Mouse (Mus musculus): Measurements from ENCODE around the gene Best3. TPM values are rescaled to one million over a fixed set of nuclear protein-coding genes. Genes with fewer than 3 reads are reported as not detected.
"Not testable (repeated sequence)": the region's sequence is repeated elsewhere in the genome, so short reads cannot be mapped to it uniquely, and the experiment has no call there.

Best3 gene
- polyA plus RNA-seq, 1 experiment from 2014 or later: 1.0 TPM

DNA sequence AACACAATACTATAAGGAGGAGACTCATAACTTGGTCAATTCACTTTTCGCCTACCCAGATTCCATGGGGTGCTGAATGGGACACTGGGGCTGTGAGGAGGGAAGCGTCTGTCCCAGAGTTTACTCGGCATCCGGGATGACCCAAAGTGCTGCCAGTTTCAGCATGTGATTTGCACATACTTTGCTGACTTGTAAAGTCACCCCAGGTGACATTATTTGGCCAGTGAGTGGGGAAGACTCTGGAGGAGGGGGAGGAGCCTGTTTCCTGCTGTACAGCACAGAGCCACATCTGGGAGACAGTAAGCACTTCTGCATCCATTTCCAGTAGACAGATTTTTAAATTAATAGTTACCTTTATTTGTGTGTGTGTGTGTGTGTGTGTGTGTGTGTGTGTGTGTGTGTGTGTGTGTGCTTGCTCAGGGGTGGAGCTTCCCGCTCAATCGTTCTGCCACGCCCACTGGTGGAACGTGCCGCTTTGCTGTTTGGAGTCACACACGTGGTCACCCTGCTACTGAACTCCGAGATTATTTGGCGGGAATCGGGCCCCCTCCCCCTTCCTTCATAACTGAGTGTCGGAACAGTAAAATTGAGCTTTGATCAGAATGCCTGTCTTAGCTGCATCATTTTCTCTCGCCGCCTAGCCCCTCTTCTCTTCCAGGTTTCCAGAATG is 57.5 kb downstream of the Best3 start:
- not testable (repeated sequence) for H3K27ac ChIP-seq; H3K9ac ChIP-seq; H3K9me3 ChIP-seq; H3K4me3 ChIP-seq; ATAC-seq (ENCODE audit: low FRiP score, low read depth); H3K27me3 ChIP-seq; H3K36me3 ChIP-seq
- Histone ChIP-seq H3K4me2 (replicated peaks) (peak overlapping the region; percentile 41), H3K4me1 (peaks cover 22% of the 10 kb centered on the region)
- WGBS: 38% methylated on average over 16 of the region's 16 CpGs

DNA sequence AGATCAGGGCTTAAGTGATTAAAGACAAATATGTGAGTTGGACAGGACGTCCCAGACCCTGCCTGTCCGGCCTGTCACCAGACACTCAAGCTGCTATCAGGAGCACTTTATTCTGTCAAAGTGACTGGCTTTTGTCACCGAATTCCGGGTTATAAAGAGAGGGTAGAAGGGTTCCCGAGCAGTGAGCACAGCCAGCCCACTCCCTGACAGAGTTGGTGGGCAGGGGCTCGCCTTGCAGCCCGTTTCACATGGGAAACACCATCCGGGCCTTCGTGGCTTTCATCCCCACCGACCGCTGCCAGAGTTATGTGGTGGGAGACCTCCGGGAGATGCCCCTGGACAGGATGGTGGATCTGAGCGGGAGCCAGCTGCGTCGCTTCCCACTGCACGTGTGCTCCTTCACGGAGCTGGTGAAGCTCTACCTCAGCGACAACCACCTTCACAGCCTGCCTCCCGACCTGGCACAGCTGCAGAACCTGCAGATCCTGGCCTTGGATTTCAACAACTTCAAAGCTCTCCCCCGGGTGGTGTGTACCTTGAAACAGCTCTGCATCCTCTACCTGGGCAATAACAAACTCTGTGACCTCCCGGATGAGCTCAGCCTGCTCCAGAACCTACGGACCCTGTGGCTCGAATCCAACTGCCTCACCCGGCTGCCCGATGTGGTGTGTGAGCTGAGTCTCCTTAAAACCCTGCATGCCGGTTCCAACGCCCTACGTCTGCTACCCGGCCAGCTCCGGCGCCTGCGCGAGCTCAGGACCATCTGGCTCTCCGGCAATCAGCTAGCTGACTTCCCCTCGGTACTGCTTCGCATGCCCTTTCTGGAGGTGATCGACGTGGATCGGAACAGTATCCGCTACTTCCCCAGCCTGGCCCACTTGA is 59.3 kb downstream of the Best3 start, which contains the start of gene Lrrc10:
Gene Lrrc10 (plus strand): TSS at position 167 of the 882 bp plus-strand sequence.
- WGBS: 30% methylated on average over 40 of the region's 40 CpGs
- Histone ChIP-seq H3K4me1 (peaks cover 27% of the 10 kb centered on the region), H3K36me3 (peaks cover 12% of the 10 kb centered on the region), H3K4me2 (replicated peaks) (peak within 1 kb of the TSS; percentile 57), H3K27me3 (peaks cover 3% of the 10 kb centered on the region; the same call in 1 of the 2 replicates), H3K4me3 (peak within 1 kb of the TSS; percentile 24), H3K9me3 (no peaks in the 10 kb centered on the region), H3K9ac (peak within 1 kb of the TSS; percentile 37; the same call in 1 of the 2 replicates), H3K27ac (no peak within 1 kb of the TSS)
- ATAC-seq (ENCODE audit: low FRiP score, low read depth): no peak; the same call in 1 of the 2 replicates

DNA sequence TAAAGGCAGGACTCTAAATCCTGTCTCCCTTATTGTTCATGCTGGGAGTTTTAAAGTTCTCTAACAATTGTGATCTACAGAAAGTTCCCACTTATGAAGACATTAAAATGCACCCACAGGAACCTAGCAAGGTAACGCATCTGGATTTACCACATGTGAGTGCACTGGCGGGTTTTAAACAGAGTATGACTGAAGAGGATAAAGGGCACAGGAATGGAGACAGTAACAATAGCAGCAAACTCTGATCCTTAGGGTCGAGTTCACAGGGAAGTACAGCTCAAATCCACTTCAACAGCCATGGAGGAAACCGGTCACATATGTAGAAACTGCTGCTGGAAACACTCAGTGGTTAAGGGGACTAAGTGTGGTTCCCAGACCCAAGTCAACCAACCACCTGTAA is 63.1 kb downstream of the Best3 start:
- Histone ChIP-seq H3K9ac (no peak overlapping the region), H3K4me3 (no peak overlapping the region), H3K27me3 (peaks cover 3% of the 10 kb centered on the region; the same call in 1 of the 2 replicates), H3K9me3 (no peaks in the 10 kb centered on the region), H3K4me2 (replicated peaks) (no peak overlapping the region), H3K27ac (no peak overlapping the region), H3K4me1 (peaks cover 24% of the 10 kb centered on the region), H3K36me3 (peaks cover 49% of the 10 kb centered on the region)
- WGBS: 71% methylated on average over 4 of the region's 4 CpGs
- ATAC-seq (ENCODE audit: low FRiP score, low read depth): no peak

DNA sequence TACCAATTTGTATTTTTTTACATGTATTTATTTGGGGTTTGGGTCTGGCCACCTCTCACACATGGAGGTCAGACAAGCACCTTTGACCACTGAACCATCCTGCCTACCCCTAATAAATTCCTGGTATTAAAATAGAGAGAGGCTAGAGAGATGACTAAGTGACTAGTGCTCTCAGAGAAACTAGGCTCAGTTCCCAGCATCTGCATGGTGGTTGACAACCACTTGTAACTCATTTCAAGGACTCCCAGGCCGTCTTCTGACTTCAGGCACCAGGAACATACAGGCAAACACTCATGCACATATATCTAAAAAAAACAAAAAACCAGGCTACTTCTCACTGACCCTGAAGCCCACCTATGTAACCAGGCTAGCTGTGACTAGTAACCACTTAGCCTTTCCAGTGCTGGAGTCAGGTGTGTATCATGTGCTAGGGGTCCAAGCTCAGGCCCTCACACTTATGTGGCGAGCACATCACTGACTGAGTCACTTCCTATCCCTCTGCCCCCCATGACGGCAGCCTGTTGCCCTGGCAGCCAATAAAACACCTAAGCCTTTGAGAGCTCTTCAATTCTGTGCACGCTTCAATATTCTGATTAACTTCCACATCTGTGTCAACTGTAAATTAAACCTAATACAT is 64.0 kb downstream of the Best3 start:
- no peak overlapping the region for H3K27ac ChIP-seq
- no peak overlapping the region for H3K9ac ChIP-seq
- H3K4me2 ChIP-seq (replicated peaks): no peak overlapping the region
- H3K27me3 ChIP-seq: peaks cover 3% of the 10 kb centered on the region; the same call in 1 of the 2 replicates
- ATAC-seq (ENCODE audit: low FRiP score, low read depth): no peak; the same call in 1 of the 2 replicates
- peaks cover 23% of the 10 kb centered on the region for H3K4me1 ChIP-seq
- peaks cover 58% of the 10 kb centered on the region for H3K36me3 ChIP-seq
- no peak overlapping the region for H3K4me3 ChIP-seq
- H3K9me3 ChIP-seq: no peaks in the 10 kb centered on the region
- 75% methylated on average over 4 of the region's 4 CpGs for WGBS

DNA sequence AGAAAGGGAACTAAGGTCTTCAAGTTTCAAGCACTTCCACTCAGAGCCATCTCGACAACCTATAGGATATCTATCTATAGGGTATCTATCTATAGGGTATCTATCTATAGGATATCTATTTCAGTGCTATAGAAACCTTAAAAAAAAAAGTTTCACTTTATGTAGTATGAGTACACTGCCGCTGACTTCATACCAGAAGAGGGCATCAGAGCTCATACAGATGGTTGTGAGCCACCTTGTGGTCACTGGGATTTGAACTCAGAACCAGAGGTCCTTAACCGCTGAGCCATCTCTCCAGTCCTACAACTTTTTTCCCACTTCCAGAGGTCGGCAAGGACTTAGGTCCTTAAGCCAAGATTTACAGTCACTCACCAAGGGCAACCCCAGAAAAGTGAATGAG is 69.6 kb downstream of the Best3 start:
- peaks cover 98% of the 10 kb centered on the region for H3K36me3 ChIP-seq

DNA sequence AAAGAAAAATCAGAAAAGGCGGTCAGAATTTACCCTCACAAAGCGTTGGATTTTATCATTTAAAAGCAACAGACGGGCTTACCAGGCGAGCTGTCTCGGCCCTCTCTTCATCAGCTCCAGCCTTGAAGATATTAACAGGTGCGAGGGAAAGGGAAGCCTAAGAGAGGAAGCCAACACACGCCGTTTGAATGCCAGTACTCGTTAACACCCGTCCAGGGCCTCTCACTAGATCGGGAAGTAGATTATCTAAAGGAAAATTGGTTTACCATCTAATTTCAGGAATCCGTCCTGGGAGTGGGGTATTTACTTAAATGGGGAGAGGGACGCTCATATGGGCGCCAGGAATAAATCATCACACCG is 76.8 kb downstream of the Best3 start:
- no peaks in the 10 kb centered on the region for H3K9me3 ChIP-seq
- H3K4me2 ChIP-seq (replicated peaks): peak overlapping the region; percentile 89
- peaks cover 22% of the 10 kb centered on the region for H3K4me1 ChIP-seq
- peak overlapping the region; percentile 86 for H3K27ac ChIP-seq
- no peaks in the 10 kb centered on the region for H3K27me3 ChIP-seq
- WGBS: 3% methylated on average over 15 of the region's 15 CpGs
- H3K36me3 ChIP-seq: peaks cover 43% of the 10 kb centered on the region
- ATAC-seq (ENCODE audit: low FRiP score, low read depth): no peak
- peak overlapping the region; percentile 91 for H3K9ac ChIP-seq
- H3K4me3 ChIP-seq: peak overlapping the region; percentile 96

More for the DNA sequence above, 69.6 kb downstream of the Best3 start:
- no peak overlapping the region for H3K27ac ChIP-seq
- H3K9ac ChIP-seq: no peak overlapping the region
- no peaks in the 10 kb centered on the region for H3K27me3 ChIP-seq
- H3K4me3 ChIP-seq: no peak overlapping the region
- no peak overlapping the region for H3K4me2 ChIP-seq (replicated peaks)
- H3K9me3 ChIP-seq: no peaks in the 10 kb centered on the region
- peaks cover 13% of the 10 kb centered on the region; the same call in 1 of the 2 replicates for H3K4me1 ChIP-seq
- 87% methylated on average over 4 of the region's 4 CpGs for WGBS
- ATAC-seq (ENCODE audit: low FRiP score, low read depth): no peak

DNA sequence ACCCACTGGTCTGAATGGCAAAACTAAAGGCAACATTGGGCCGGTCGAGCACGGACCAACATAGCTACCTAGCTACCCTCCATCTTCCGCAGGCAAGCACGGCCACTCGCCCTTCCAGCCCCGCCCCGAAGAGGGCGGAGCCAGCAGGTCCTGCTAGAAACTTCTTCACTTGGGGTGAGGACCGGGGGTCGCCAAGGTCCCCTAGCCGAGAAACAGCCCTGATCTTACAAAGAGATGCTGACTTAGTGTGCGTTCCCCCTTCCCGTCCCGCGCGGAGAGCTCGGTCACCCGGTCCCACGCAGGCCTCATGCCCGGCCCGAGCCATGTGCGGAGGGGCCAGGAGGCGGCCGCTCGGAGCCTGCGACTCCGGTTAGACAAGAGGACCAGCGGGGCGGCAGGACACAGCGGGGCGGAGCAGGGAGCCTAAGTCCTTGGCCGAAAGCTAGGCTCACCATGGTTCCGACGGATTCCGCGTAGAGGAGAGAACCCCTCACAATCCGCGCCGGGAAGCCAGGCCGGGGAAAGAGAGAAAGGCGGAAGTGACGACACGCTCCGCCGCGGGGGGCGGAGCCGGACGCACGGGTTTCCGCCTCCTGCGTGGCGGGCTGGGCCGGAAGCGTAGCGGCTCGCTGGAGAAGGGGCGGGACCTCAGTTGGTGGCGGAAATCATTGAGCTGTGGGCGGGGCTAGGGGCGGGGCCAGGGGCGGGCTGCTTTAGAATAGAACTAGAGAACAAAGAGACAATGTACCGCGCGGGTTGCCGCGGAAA is 77.3 kb downstream of the Best3 start, which contains the start of gene Cct2:
Gene Cct2 (minus strand): TSS at position 561 of the 768 bp plus-strand sequence.
- Histone ChIP-seq H3K27ac (peak within 1 kb of the TSS; percentile 86), H3K4me2 (replicated peaks) (peak within 1 kb of the TSS; percentile 89), H3K9me3 (no peaks in the 10 kb centered on the region), H3K9ac (peak within 1 kb of the TSS; percentile 91), H3K4me1 (peaks cover 22% of the 10 kb centered on the region), H3K36me3 (peaks cover 37% of the 10 kb centered on the region), H3K27me3 (no peaks in the 10 kb centered on the region), H3K4me3 (peak within 1 kb of the TSS; percentile 96)
- ATAC-seq (ENCODE audit: low FRiP score, low read depth): peak; percentile 95
- WGBS: under 1% methylated on average over 68 of the region's 68 CpGs

DNA sequence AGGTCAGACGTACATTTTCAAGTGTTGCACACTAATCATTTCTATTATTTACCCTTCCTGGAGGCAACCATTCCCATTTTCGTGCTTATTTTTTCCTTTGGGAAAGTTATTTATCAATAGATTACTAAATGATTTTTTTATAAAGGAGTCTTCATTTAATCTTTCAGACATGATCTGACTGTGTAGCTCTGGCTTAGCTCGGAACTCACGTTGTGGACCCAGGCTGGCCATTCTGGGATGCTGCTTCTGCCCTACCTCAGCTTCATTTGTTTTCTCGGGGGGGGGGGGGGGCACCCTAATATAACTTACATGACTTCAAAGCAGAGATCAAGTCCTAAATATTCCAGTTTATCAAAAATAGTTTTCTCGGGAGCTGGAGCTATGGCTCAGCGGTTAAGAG is 78.0 kb downstream of the Best3 start:
- peaks cover 33% of the 10 kb centered on the region for H3K36me3 ChIP-seq
- 0 out of 2 replicates have a peak overlapping the region, but pooled peaks have one; percentile 9 for H3K9ac ChIP-seq
- peak; percentile 45; the same call in 1 of the 2 replicates for ATAC-seq (ENCODE audit: low FRiP score, low read depth)
- no peaks in the 10 kb centered on the region for H3K9me3 ChIP-seq
- 9% methylated on average over 7 of the region's 7 CpGs for WGBS
- H3K27me3 ChIP-seq: no peaks in the 10 kb centered on the region
- peak overlapping the region; percentile 53 for H3K4me2 ChIP-seq (replicated peaks)
- peak overlapping the region; percentile 72; the same call in 1 of the 2 replicates for H3K27ac ChIP-seq
- H3K4me1 ChIP-seq: peaks cover 18% of the 10 kb centered on the region
- H3K4me3 ChIP-seq: peak overlapping the region; percentile 96

DNA sequence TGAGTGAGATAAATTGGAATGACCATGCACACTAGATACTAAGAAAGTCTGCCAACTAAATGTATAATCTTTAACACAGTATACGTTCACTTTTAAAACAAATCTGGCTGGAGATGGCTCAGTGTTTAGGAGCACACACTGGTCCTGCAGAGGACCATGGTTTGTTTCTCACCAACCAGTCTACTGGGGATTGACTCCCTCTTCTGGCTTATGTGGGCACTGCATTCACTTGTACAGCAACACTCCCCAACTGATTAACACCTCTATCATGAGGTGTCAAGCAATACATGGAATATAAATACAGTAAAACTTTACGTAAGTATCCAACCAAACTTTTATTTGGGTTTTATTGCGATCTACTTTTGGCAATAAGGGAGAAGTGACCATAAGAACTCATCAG is 83.0 kb downstream of the Best3 start:
- no peaks in the 10 kb centered on the region for H3K4me1 ChIP-seq
- H3K9me3 ChIP-seq: no peaks in the 10 kb centered on the region
- no peak overlapping the region for H3K27ac ChIP-seq
- H3K4me2 ChIP-seq (replicated peaks): no peak overlapping the region
- WGBS: 94% methylated on average over 3 of the region's 3 CpGs
- peaks cover 44% of the 10 kb centered on the region for H3K36me3 ChIP-seq
- no peak for ATAC-seq (ENCODE audit: low FRiP score, low read depth)
- no peak overlapping the region for H3K4me3 ChIP-seq
- H3K27me3 ChIP-seq: no peaks in the 10 kb centered on the region
- no peak overlapping the region for H3K9ac ChIP-seq

DNA sequence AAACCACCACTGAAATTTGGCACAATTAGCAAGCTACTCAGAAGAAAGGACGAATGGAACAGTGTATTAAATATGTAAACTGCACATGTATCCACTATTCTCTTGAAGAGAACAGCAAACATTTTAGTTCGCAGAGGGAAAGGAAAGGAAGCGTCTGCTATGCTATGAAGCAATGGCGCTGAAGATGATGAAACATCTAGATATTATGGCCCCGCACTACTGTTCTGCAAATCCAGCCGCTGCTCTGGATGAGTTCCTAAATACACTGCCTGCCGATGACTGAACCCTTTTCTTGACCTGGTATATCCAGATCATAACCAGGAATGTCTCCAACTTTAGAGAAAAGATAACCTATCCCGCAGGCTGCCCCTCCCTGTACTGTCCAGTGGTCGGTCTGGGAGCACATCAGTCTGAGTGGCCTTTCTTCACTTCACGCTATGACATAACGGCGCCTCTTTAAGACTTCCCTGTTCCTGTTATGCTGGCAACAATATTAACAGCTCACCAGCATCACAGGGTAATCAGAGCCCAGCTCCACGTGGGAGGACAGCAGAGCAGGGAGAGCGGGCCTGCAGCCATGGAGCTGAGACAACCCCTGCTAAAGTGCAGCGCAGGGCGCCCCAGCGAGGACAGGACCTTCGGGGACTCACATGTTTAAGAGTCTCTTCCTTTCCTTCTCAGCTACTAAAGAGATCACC is 86.2 kb downstream of the Best3 start:
- no peak overlapping the region for H3K4me2 ChIP-seq (replicated peaks)
- no peaks in the 10 kb centered on the region for H3K27me3 ChIP-seq
- 93% methylated on average over 18 of the region's 18 CpGs for WGBS
- H3K36me3 ChIP-seq: peaks cover 72% of the 10 kb centered on the region
- H3K27ac ChIP-seq: no peak overlapping the region
- H3K9me3 ChIP-seq: no peaks in the 10 kb centered on the region
- no peak overlapping the region for H3K9ac ChIP-seq
- ATAC-seq (ENCODE audit: low FRiP score, low read depth): no peak
- H3K4me1 ChIP-seq: no peaks in the 10 kb centered on the region
- no peak overlapping the region for H3K4me3 ChIP-seq

DNA sequence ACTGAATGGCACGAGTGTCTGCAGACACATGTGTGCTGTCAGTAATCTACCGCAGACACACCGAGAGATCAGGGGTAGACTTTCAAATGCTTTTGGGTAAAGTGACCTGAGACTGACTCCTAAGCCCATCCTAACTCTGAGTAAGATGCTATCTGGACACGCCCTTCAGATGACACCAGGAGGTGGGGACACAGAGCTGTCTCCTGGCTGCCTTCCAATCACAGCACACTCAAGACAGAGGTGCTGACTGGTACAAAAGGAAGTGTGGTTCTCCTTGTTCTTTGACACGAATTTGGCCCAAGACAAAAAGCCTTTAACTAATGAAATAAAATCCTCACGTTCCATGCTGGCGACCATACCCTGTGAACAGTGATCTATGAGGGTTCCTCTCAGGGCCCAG is 87.1 kb downstream of the Best3 start:
- no peak overlapping the region for H3K4me2 ChIP-seq (replicated peaks)
- no peak for ATAC-seq (ENCODE audit: low FRiP score, low read depth)
- no peaks in the 10 kb centered on the region for H3K9me3 ChIP-seq
- H3K4me1 ChIP-seq: no peaks in the 10 kb centered on the region
- H3K9ac ChIP-seq: no peak overlapping the region
- no peak overlapping the region for H3K27ac ChIP-seq
- H3K27me3 ChIP-seq: no peaks in the 10 kb centered on the region
- H3K4me3 ChIP-seq: no peak overlapping the region
- H3K36me3 ChIP-seq: peaks cover 79% of the 10 kb centered on the region
- WGBS: 92% methylated on average over 7 of the region's 7 CpGs

Data from limb, embryonic 13.5 days (tissue).